Mouse (Mus musculus) erythroblast, embryonic 14.5 days (primary cell): ENCODE data around the gene Rgs6. TPM values are rescaled to one million over a fixed set of nuclear protein-coding genes. Genes with fewer than 3 reads are reported as not detected.

ENCODE experiments used
- H3K27me3 ChIP-seq: 2 replicates; pipeline ENCODE4 v1.6.1; 2012; ENCODE audit warnings: inconsistent platforms; ENCODE audit not compliant: control insufficient read depth
- H3K36me3 ChIP-seq: 2 replicates; pipeline ENCODE4 v1.6.1; 2012; ENCODE audit warnings: mild to moderate bottlenecking, inconsistent platforms; ENCODE audit not compliant: control insufficient read depth
- H3K4me1 ChIP-seq: 2 replicates; pipeline ENCODE4 v1.6.1; 2012; ENCODE audit warnings: inconsistent platforms; ENCODE audit not compliant: control insufficient read depth
- H3K4me3 ChIP-seq: replicated peaks from 2 replicates; pipeline ENCODE3; 2012; ENCODE audit warnings: moderate library complexity, mild to moderate bottlenecking, inconsistent platforms
- H3K9me3 ChIP-seq: 2 replicates; pipeline ENCODE4 v1.6.1; 2012; ENCODE audit warnings: low read length, inconsistent platforms, mixed read lengths; ENCODE audit not compliant: control insufficient read depth
- GATA1 ChIP-seq: IDR thresholded peaks from 2 replicates; pipeline ENCODE4 v1.6.1; 2012; ENCODE audit warnings: low read length, inconsistent platforms, mixed read lengths
- TAL1 ChIP-seq: IDR thresholded peaks from 3 replicates; pipeline ENCODE4 v1.6.1; 2012; ENCODE audit warnings: low read length, inconsistent platforms, mixed read lengths
- polyA plus RNA-seq: library from polyadenylated mRNA; stranded (reverse); fragments of >175 nt; gene quantifications from 2 replicates; pipeline ENCODE4 v1.2.3, GENCODE M21; 2012

Rgs6 gene
- polyA plus RNA-seq, 1 experiment, result not detected

GRCm38 (mm10) chr12:82987661-82988060 lies 399.6 kb downstream of the Rgs6 start:
- no peaks in the 10 kb centered on the region for H3K27me3 ChIP-seq
- H3K4me1 ChIP-seq, result no peaks in the 10 kb centered on the region
- no peaks in the 10 kb centered on the region for H3K36me3 ChIP-seq
- TF ChIP-seq GATA1, result no peak
- no peak for TF ChIP-seq TAL1
- H3K9me3 ChIP-seq, result no peaks in the 10 kb centered on the region
- H3K4me3 ChIP-seq, result no peak overlapping the region

- Histone ChIP-seq H3K36me3 (no peaks in the 10 kb centered on the region), H3K27me3 (no peaks in the 10 kb centered on the region), H3K4me3 (no peak overlapping the region), H3K4me1 (no peaks in the 10 kb centered on the region), H3K9me3 (no peaks in the 10 kb centered on the region)
- no peak for TF ChIP-seq GATA1
- TF ChIP-seq TAL1, result no peak
These were observed 405.8 kb downstream of the Rgs6 start for GRCm38 (mm10) chr12:82993905-82994304.

- Histone ChIP-seq H3K36me3 (no peaks in the 10 kb centered on the region), H3K4me3 (no peak overlapping the region), H3K27me3 (no peaks in the 10 kb centered on the region), H3K9me3 (no peaks in the 10 kb centered on the region), H3K4me1 (no peaks in the 10 kb centered on the region)
- no peak for TF ChIP-seq TAL1
- TF ChIP-seq GATA1, result no peak
These were observed 408.7 kb downstream of the Rgs6 start for GRCm38 (mm10) chr12:82996775-82997174.

GRCm38 (mm10) chr12:82998682-82999332 lies 410.7 kb downstream of the Rgs6 start:
- Histone ChIP-seq H3K4me3 (no peak overlapping the region), H3K27me3 (no peaks in the 10 kb centered on the region), H3K9me3 (no peaks in the 10 kb centered on the region), H3K4me1 (no peaks in the 10 kb centered on the region), H3K36me3 (no peaks in the 10 kb centered on the region)
- TF ChIP-seq TAL1, result no peak
- TF ChIP-seq GATA1, result no peak

- TF ChIP-seq TAL1, result no peak
- no peak for TF ChIP-seq GATA1
- Histone ChIP-seq H3K27me3 (no peaks in the 10 kb centered on the region), H3K4me3 (no peak overlapping the region), H3K36me3 (no peaks in the 10 kb centered on the region), H3K9me3 (no peaks in the 10 kb centered on the region), H3K4me1 (no peaks in the 10 kb centered on the region)
These were observed 411.4 kb downstream of the Rgs6 start for GRCm38 (mm10) chr12:82999333-83000032.

GRCm38 (mm10) chr12:83000033-83000570 lies 412.0 kb downstream of the Rgs6 start:
- no peaks in the 10 kb centered on the region for H3K4me1 ChIP-seq
- no peak for TF ChIP-seq GATA1
- TF ChIP-seq TAL1, result no peak
- H3K4me3 ChIP-seq, result no peak overlapping the region
- no peaks in the 10 kb centered on the region for H3K36me3 ChIP-seq
- no peaks in the 10 kb centered on the region for H3K9me3 ChIP-seq
- H3K27me3 ChIP-seq, result no peaks in the 10 kb centered on the region

GRCm38 (mm10) chr12:83000957-83001356 lies 412.9 kb downstream of the Rgs6 start:
- Histone ChIP-seq H3K9me3 (no peaks in the 10 kb centered on the region), H3K4me1 (no peaks in the 10 kb centered on the region), H3K27me3 (no peaks in the 10 kb centered on the region), H3K36me3 (no peaks in the 10 kb centered on the region), H3K4me3 (no peak overlapping the region)
- TF ChIP-seq TAL1, result no peak
- TF ChIP-seq GATA1, result no peak

- no peaks in the 10 kb centered on the region for H3K4me1 ChIP-seq
- no peaks in the 10 kb centered on the region for H3K9me3 ChIP-seq
- TF ChIP-seq GATA1 (no peak), TAL1 (no peak)
- H3K4me3 ChIP-seq, result no peak overlapping the region
- no peaks in the 10 kb centered on the region for H3K27me3 ChIP-seq
- no peaks in the 10 kb centered on the region for H3K36me3 ChIP-seq
These were observed 416.1 kb downstream of the Rgs6 start for GRCm38 (mm10) chr12:83004014-83004682.

- no peaks in the 10 kb centered on the region for H3K9me3 ChIP-seq
- no peaks in the 10 kb centered on the region for H3K27me3 ChIP-seq
- H3K4me1 ChIP-seq, result no peaks in the 10 kb centered on the region
- no peak overlapping the region for H3K4me3 ChIP-seq
- TF ChIP-seq TAL1 (no peak), GATA1 (no peak)
- H3K36me3 ChIP-seq, result no peaks in the 10 kb centered on the region
These were observed 423.0 kb downstream of the Rgs6 start for GRCm38 (mm10) chr12:83011056-83011565.
